Comparison of ENCODE assay signal across 7 mouse cellular contexts in the genomic region with DNA sequence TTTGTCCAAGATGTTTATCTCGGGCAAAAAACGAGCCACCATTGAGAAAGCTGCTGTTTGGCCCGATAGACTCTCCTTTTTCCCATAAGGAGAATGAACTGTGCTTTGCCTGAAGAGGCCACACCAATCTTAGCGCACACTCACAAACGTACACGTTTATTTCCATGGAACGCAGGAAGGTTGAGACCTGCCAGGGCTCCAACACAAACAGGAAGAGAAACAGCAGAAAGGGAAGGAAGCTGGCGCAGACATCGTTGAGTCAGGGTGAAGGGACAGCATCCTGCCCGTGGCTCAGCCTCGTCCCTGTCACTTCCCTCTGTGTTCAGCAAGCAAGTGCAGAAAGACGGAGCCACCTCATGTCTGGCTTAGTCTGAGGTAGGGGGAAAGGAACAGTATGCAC. TPM values are rescaled to one million over a fixed set of nuclear protein-coding genes. Genes with fewer than 3 reads are reported as not detected.
DNase-seq lines count a peak whose midpoint lies in the region; ATAC-seq lines count a peak whose summit lies in the region.

No protein-coding gene starts in this region.

- H3K36me3 ChIP-seq in midbrain, embryonic 13.5 days = no peaks in the 10 kb centered on the region

- H3K9ac ChIP-seq in midbrain, embryonic 13.5 days (replicated peaks) = no peak overlapping the region

- 81% methylated on average over 12 of the region's 12 CpGs for WGBS in midbrain, embryonic 13.5 days

- no peak overlapping the region for H3K4me2 ChIP-seq in midbrain, embryonic 13.5 days (replicated peaks)

- intact Hi-C loops in heart, postnatal 14 days (cut with DNase I) = loop anchor here (5.0 kb wide), 1 partner anchor 55 kb away; a partner anchor contains a TSS
- intact Hi-C loops in left cerebral cortex, postnatal 36 days (cut with DNase I) = no loop called here

- no peaks in the 10 kb centered on the region for H3K27me3 ChIP-seq in midbrain, embryonic 13.5 days

- H3K4me3 ChIP-seq in midbrain, embryonic 13.5 days (replicated peaks) = no peak overlapping the region

- no peaks in the 10 kb centered on the region for H3K9me3 ChIP-seq in midbrain, embryonic 13.5 days

- no peak for ATAC-seq in midbrain, embryonic 13.5 days

- H3K27ac ChIP-seq in midbrain, embryonic 13.5 days = no peak overlapping the region

- no peaks in the 10 kb centered on the region for H3K4me1 ChIP-seq in midbrain, embryonic 13.5 days (replicated peaks)

- DNase-seq in MEL-GATA-1-ER (ENCODE audit: extremely low read depth, low read depth) = peak; percentile 31
- DNase-seq in c-Kit-positive CD71-negative TER-119-negative erythroid progenitor cells, embryonic 14.5 days (ENCODE audit: low read depth) = peak; percentile 53
- DNase-seq in heart, postnatal 14 days = peak; percentile 43 to 46
- DNase-seq in left cerebral cortex, postnatal 36 days (ENCODE audit: low spot score in 2 of 2) = peak; percentile 21 to 26
- peak; percentile 61 for DNase-seq in naive thymus-derived CD4-positive, alpha-beta T cell, adult 2 months (ENCODE audit: low read depth)
- no peak for DNase-seq in retina, embryonic 14.5 days (ENCODE audit: low spot score)

RNA-seq across cellular contexts. Expression of a gene that starts 56.8 kb away (rescaled TPM):
- 100 to 1,000 TPM; 450 to 452 TPM for total RNA-seq in heart, postnatal 14 days (2021)
- 100 to 1,000 TPM; 123 to 135 TPM for total RNA-seq in left cerebral cortex, postnatal 36 days (2021)
- 304 and 319 TPM in 2 replicates for polyA plus RNA-seq in midbrain, embryonic 13.5 days (2015; fragmentation: Nextera tagmentation; extraction: Ambion mirVana)
